Mouse (Mus musculus) kidney, adult 2 months (tissue): ENCODE results near the gene Carmil3.

Experiments
- CTCF ChIP-seq: fragments of 200-500 bp; conservative IDR thresholded peaks from 2 replicates; pipeline ENCODE4 v1.5.1; 2011; ENCODE audit warnings: low read depth, mild to moderate bottlenecking, control low read depth, low read length, moderate library complexity, mixed read lengths; ENCODE audit not compliant: insufficient read depth, insufficient read length
- POLR2A ChIP-seq: fragments of 200-500 bp; IDR thresholded peaks from one replicate; pipeline ENCODE4 v1.6.1; 2011; ENCODE audit warnings: low read depth, low read length, control low read depth

DNA sequence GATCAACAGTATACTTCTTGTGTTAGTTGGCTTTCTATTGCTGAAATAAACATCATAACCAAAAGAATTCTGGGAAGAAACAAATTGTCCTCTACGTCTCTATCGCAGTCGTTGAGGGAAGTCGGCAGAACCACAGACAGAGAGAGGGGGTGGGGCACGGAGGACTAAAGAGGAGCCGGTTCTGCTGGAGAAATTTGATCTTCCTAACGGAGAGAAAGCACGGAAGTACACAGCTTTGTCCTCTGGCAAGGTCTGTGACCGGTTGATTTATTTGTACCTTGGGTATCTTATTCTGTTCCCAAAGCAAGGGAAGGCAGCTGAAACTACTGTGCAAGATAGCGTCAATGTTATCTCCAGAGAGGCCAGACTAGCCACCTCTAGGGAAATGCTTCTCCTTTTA lies 19.6 kb upstream of the Carmil3 start:
- TF ChIP-seq CTCF: no peak
- TF ChIP-seq POLR2A: no peak
